Mouse (Mus musculus): ENCODE data around the gene Card6. TPM values are rescaled to one million over a fixed set of nuclear protein-coding genes. Genes with fewer than 3 reads are reported as not detected.
A peak's percentile ranks its signal among the peaks of the same experiment; 100 is the strongest.

The Card6 gene
- polyA plus RNA-seq (2015; fragmentation: Nextera tagmentation; extraction: Ambion mirVana): 1.5 and 2.1 TPM in 2 replicates

DNA sequence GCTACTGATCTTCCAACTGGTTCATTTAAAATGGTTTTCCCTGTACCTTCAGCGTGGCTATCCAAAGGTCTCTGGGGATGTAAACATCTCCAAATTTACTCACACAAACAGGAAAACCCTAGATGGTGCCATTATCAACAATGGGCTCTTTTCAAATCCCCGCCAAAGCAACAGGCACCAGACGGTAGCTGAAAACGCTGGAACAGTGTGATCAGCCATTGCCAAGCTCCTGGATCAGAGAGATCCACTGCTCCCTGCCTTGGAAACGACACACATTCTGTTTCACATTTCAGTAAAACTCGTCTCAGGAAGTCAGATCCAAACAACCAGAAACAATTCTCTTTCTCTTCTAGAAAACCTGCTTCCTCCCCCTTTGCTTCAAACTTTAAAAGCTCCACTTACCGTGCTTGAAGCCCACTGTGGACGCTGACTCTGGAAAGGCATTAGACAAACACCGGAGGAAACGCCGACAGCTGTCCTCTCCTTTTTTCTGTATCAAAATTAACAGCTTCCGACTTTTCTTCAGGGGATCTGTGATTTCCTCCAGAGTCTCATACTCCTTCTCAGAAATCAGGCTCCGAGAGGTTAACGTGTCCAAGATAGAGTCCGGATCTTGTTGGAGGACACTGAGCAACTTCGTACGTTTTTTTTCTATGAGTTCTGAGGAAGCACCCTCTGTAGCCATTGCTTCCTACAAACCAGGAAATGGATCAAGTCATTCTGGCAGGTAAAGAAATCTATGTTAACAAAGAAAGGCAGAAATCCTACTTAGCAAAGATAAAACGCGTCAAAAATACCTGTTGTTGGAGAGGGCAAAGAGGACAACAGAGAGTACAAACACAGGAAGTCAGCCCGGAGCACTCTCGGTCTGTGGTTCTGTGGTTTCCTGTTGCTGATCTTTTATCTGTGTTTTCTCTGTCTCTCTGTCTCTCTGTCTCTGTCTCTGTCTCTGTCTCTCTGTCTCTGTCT is at the start of gene Card6:
Card6 (minus strand) TSS at position 854 of the 969 bp plus-strand sequence.
- Histone ChIP-seq H3K4me2 (ENCODE audit: low read depth, low read length) (peak within 1 kb of the TSS; percentile 42), H3K4me3 (ENCODE audit: low read length) (peak within 1 kb of the TSS; percentile 35), H3K4me1 (ENCODE audit: control insufficient read depth, insufficient read depth, low read length) (no peaks in the 10 kb centered on the region), H3K27me3 (replicated peaks; ENCODE audit: control insufficient read depth, insufficient read depth, low read length) (no peaks in the 10 kb centered on the region), H3K9me3 (ENCODE audit: control insufficient read depth, low read length) (no peaks in the 10 kb centered on the region), H3K9ac (ENCODE audit: low read depth, low read length) (peak within 1 kb of the TSS; percentile 26), H3K27ac (ENCODE audit: low read length) (peak within 1 kb of the TSS; percentile 43), H3K36me3 (ENCODE audit: control insufficient read depth, insufficient read depth, low read length) (no peaks in the 10 kb centered on the region)
- no peak; the same call in 1 of the 2 replicates for ATAC-seq
- 43% methylated on average over 21 of the region's 21 CpGs for WGBS

DNA sequence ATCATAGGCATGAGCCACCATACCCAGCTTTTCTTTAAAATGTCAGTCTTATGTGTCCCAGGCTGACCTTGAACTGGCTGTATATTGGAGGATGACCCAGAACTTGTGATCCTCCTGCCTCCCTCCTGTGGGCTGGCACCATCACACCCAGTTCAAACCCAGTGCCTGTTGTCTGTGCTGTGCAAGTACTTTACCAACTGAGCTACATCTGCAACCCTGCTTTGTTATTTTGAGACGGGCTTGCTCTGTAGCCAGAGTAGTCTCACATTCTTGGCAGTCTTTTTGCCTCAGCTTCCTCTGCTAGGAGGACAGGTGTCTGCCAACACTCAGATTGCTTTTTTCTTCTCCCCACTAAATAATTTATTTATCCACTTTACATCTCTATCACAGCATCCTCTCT is 49.0 kb upstream of the Card6 start:
- Histone ChIP-seq H3K27me3 (replicated peaks; ENCODE audit: control insufficient read depth, insufficient read depth, low read length) (no peaks in the 10 kb centered on the region), H3K27ac (ENCODE audit: low read length) (no peak overlapping the region), H3K4me2 (ENCODE audit: low read depth, low read length) (no peak overlapping the region), H3K9ac (ENCODE audit: low read depth, low read length) (no peak overlapping the region), H3K4me1 (ENCODE audit: control insufficient read depth, insufficient read depth, low read length) (peaks cover 21% of the 10 kb centered on the region), H3K4me3 (ENCODE audit: low read length) (no peak overlapping the region), H3K36me3 (ENCODE audit: control insufficient read depth, insufficient read depth, low read length) (no peaks in the 10 kb centered on the region), H3K9me3 (ENCODE audit: control insufficient read depth, low read length) (no peaks in the 10 kb centered on the region)
- ATAC-seq: no peak
- WGBS: 76% methylated on average over 1 of the region's 1 CpGs

DNA sequence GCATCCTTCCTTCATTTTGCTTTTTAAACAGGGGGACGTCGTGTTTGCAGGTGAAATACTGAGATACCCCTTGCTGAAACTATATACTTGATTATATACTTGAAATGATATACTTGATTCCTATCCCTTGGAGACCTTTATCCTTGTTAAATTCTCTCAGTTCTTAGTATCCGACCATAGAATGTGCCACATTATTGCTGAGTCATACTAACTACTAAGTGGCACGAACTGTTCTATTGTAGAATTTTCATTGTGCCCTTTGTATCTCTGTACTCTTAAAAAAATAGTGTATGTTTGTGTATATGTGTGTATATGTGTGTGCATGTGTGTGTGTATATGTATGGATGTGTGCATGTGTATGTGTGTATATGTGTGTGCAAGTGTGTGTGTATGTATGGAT is 48.0 kb upstream of the Card6 start:
- WGBS: 88% methylated on average over 4 of the region's 4 CpGs
- Histone ChIP-seq H3K27me3 (replicated peaks; ENCODE audit: control insufficient read depth, insufficient read depth, low read length) (no peaks in the 10 kb centered on the region), H3K9me3 (ENCODE audit: control insufficient read depth, low read length) (no peaks in the 10 kb centered on the region), H3K4me2 (ENCODE audit: low read depth, low read length) (no peak overlapping the region), H3K9ac (ENCODE audit: low read depth, low read length) (no peak overlapping the region), H3K4me3 (ENCODE audit: low read length) (no peak overlapping the region), H3K36me3 (ENCODE audit: control insufficient read depth, insufficient read depth, low read length) (no peaks in the 10 kb centered on the region), H3K27ac (ENCODE audit: low read length) (no peak overlapping the region), H3K4me1 (ENCODE audit: control insufficient read depth, insufficient read depth, low read length) (peaks cover 21% of the 10 kb centered on the region)
- no peak for ATAC-seq

DNA sequence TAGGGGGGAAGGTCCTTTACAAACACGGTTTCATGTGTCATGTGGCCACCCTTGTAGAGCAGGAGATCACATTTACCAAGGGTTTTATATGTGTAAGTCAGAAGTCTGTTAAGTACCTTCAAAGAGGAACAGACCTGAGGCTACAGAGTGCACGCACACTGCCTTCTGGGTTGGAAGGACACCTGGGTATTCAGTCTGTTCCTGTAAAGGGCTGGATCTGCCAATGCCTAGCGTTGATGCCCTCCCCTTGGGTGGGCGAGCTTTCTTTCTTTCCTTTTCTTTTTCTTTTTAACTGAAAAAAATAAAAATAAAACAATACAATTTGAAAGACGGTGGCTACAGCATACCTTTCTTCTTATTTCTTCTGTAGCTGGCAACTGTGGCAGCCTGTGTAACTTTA is 46.8 kb upstream of the Card6 start:
- Histone ChIP-seq H3K27me3 (replicated peaks; ENCODE audit: control insufficient read depth, insufficient read depth, low read length) (no peaks in the 10 kb centered on the region), H3K9ac (ENCODE audit: low read depth, low read length) (no peak overlapping the region), H3K4me3 (ENCODE audit: low read length) (no peak overlapping the region), H3K4me2 (ENCODE audit: low read depth, low read length) (peak overlapping the region; percentile 30; the same call in 1 of the 2 replicates), H3K9me3 (ENCODE audit: control insufficient read depth, low read length) (no peaks in the 10 kb centered on the region), H3K4me1 (ENCODE audit: control insufficient read depth, insufficient read depth, low read length) (peaks cover 21% of the 10 kb centered on the region), H3K36me3 (ENCODE audit: control insufficient read depth, insufficient read depth, low read length) (no peaks in the 10 kb centered on the region), H3K27ac (ENCODE audit: low read length) (0 out of 2 replicates have a peak overlapping the region, but pooled peaks have one; percentile 33)
- WGBS: 67% methylated on average over 5 of the region's 5 CpGs
- 0 out of 2 replicates have a peak, but pooled peaks have one; percentile 7 for ATAC-seq

DNA sequence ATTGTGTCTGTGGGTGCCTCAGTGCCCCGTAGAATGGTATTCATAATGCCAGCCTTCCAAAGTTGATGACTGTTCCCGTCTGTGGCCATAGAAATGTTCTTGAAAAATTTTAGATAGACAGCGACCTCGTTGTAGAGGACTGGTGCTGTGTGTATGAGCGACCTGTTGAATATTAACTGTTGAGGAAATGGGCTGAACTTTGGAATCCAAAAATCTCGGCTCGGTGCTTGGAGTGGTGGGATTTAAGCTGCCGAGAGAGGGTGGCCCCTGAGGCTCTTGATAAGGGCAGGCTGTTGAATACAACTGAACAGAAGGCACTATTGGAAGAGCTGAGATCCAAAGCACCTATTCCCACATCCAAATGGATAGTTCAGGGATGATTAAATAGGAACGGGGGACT is 46.3 kb upstream of the Card6 start:
- 59% methylated on average over 9 of the region's 9 CpGs for WGBS
- Histone ChIP-seq H3K4me3 (ENCODE audit: low read length) (no peak overlapping the region), H3K9me3 (ENCODE audit: control insufficient read depth, low read length) (no peaks in the 10 kb centered on the region), H3K4me2 (ENCODE audit: low read depth, low read length) (peak overlapping the region; percentile 30), H3K36me3 (ENCODE audit: control insufficient read depth, insufficient read depth, low read length) (no peaks in the 10 kb centered on the region), H3K27me3 (replicated peaks; ENCODE audit: control insufficient read depth, insufficient read depth, low read length) (no peaks in the 10 kb centered on the region), H3K27ac (ENCODE audit: low read length) (peak overlapping the region; percentile 33; the same call in 1 of the 2 replicates), H3K9ac (ENCODE audit: low read depth, low read length) (no peak overlapping the region), H3K4me1 (ENCODE audit: control insufficient read depth, insufficient read depth, low read length) (peaks cover 23% of the 10 kb centered on the region)
- ATAC-seq: peak; percentile 68

DNA sequence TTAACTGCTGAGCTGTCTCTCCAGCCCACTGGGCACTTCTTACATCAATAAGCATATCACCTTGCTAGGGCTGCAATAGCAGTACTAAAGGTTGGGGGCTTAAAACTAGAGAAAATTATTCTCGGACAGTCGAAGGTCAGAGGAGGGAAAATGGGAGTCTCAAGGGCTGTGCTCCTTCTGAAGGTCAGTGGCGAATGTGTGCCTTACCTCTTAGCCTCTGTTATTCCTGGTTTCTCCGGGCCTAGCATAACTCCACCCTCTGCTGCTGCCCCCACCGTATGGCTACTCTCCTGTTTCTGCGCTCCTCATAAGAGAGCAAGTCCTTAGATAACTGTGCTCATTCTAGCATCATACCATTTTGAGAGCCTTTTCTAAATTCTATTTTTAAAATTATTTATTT is 43.8 kb upstream of the Card6 start:
- Histone ChIP-seq H3K9me3 (ENCODE audit: control insufficient read depth, low read length) (no peaks in the 10 kb centered on the region), H3K4me3 (ENCODE audit: low read length) (no peak overlapping the region), H3K27ac (ENCODE audit: low read length) (no peak overlapping the region), H3K36me3 (ENCODE audit: control insufficient read depth, insufficient read depth, low read length) (no peaks in the 10 kb centered on the region), H3K4me2 (ENCODE audit: low read depth, low read length) (no peak overlapping the region), H3K4me1 (ENCODE audit: control insufficient read depth, insufficient read depth, low read length) (peaks cover 24% of the 10 kb centered on the region), H3K27me3 (replicated peaks; ENCODE audit: control insufficient read depth, insufficient read depth, low read length) (no peaks in the 10 kb centered on the region), H3K9ac (ENCODE audit: low read depth, low read length) (no peak overlapping the region)
- ATAC-seq: no peak
- 93% methylated on average over 6 of the region's 6 CpGs for WGBS

DNA sequence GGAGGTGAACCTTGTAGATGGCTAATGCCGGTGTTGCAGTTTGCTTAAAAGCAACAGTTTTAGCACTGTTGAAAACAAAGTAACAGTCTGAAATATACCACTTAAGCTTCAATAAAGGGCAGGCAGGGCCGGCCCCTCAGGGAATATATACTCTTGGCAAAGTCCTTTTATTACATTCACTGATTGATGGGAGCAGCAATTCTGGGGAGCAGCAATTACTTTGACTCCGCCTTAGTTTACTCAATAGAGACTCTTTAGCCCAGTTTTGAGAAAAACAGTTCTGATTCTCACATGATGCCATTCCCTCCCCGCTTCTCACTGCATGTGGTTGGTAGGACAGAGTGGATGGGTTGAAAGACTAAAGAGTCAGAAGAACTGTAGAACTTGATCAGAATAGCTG is 40.8 kb upstream of the Card6 start:
- no peaks in the 10 kb centered on the region for H3K9me3 ChIP-seq (ENCODE audit: control insufficient read depth, low read length)
- peaks cover 24% of the 10 kb centered on the region for H3K4me1 ChIP-seq (ENCODE audit: control insufficient read depth, insufficient read depth, low read length)
- H3K4me2 ChIP-seq (ENCODE audit: low read depth, low read length): peak overlapping the region; percentile 23
- H3K27me3 ChIP-seq (replicated peaks; ENCODE audit: control insufficient read depth, insufficient read depth, low read length): no peaks in the 10 kb centered on the region
- 0 out of 2 replicates have a peak overlapping the region, but pooled peaks have one; percentile 31 for H3K27ac ChIP-seq (ENCODE audit: low read length)
- peak; percentile 61 for ATAC-seq
- no peak overlapping the region for H3K9ac ChIP-seq (ENCODE audit: low read depth, low read length)
- H3K4me3 ChIP-seq (ENCODE audit: low read length): peak overlapping the region; percentile 16; the same call in 1 of the 2 replicates
- no peaks in the 10 kb centered on the region for H3K36me3 ChIP-seq (ENCODE audit: control insufficient read depth, insufficient read depth, low read length)
- WGBS: 40% methylated on average over 4 of the region's 4 CpGs

DNA sequence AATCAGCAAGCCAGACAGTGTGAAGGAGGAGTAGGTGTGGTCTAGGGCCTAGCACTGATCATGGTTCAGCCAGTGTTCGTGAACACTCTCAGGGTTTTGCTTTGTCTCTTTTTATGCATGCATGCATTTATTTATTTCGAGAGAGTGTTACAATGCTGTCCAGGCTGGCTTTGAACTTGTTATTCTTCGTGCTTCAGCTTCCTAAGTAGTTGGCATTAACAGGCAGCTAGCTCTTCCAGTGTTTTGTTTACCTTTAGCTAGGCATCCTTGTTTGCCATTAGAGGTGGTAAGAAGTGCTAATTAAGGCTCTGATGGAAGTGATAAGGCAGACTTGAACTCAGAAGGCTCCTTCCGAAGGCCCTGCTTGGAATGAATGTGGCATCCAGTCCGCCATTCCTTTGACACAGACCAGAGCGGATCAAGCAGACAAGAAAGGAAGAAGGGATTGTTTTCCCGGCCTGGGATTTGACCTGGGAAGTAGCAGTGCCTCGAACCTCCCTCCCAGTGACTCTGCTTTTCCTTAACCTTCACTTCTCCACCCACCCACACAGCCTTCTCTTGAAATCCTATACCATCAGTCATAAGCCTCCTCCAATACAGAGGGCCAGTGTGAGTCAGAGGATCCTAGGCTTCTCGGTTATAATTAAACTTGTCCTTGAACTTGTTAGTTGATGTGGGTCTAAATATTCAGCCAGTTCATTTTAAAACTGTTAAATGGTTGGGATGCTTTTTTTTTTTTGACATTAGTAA is 37.0 kb upstream of the Card6 start:
- H3K9me3 ChIP-seq (ENCODE audit: control insufficient read depth, low read length): no peaks in the 10 kb centered on the region
- H3K27ac ChIP-seq (ENCODE audit: low read length): no peak overlapping the region
- peaks cover 24% of the 10 kb centered on the region for H3K4me1 ChIP-seq (ENCODE audit: control insufficient read depth, insufficient read depth, low read length)
- peak overlapping the region; percentile 29 for H3K4me3 ChIP-seq (ENCODE audit: low read length)
- H3K36me3 ChIP-seq (ENCODE audit: control insufficient read depth, insufficient read depth, low read length): no peaks in the 10 kb centered on the region
- no peaks in the 10 kb centered on the region for H3K27me3 ChIP-seq (replicated peaks; ENCODE audit: control insufficient read depth, insufficient read depth, low read length)
- no peak for ATAC-seq
- 0 out of 2 replicates have a peak overlapping the region, but pooled peaks have one; percentile 15 for H3K9ac ChIP-seq (ENCODE audit: low read depth, low read length)
- peak overlapping the region; percentile 78 for H3K4me2 ChIP-seq (ENCODE audit: low read depth, low read length)
- 44% methylated on average over 9 of the region's 9 CpGs for WGBS
